9 mouse cellular contexts compared by ENCODE assay signal in the genomic region with DNA sequence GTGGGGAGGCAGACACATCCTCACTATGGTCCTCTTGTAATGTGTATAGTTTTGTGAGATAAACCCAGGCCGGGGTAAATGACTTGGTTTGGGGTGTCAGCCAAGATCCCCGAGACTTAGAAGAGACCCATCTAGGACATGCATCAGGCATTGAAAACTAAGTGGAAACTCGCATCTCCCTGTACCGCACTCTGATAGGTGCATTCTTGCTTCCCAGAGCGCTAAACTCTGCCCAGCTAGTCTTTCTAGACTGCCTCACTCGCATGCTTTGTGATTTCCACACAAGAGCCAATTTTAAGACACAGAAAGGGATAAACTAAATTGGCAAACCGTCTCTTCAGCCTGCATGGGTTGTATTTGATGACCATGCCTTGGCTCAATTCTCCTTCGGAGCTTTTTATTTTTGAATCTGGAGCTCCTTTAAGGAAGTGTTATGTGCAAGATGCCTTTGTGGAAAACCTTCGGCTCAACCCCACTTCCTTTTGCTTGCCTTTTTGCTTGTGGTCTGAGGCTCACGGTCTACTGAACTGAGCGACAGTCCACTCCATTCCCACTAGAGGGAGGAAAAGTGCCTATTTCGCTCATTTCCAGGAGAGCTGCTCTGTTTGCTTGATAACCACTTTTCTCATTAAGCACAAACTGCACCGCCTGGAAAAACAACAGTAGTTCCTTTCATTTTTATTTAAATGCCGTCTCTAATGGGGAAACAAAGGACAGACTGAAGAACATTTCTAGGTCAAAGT. TPM values are rescaled to one million over a fixed set of nuclear protein-coding genes. Genes with fewer than 3 reads are reported as not detected.
A peak's percentile ranks its signal among the peaks of the same experiment; 100 is the strongest.
DNase-seq lines count a peak whose midpoint lies in the region; ATAC-seq and TF ChIP-seq lines count a peak whose summit lies in the region.
"Had no signal": no experiment of that assay in that cellular context is flagged by ENCODE, and none has a peak within 500 bp of the region (broad histone marks: within the 10 kb centered on the region; RNA-seq: fewer than 3 reads in every experiment).

No protein-coding gene starts in this region.

- no peaks in the 10 kb centered on the region for H3K27me3 ChIP-seq in heart, embryonic 11.5 days (ENCODE audit: control insufficient read depth, insufficient read depth, low read length)
- H3K27me3 ChIP-seq in heart, embryonic 10.5 days (ENCODE audit: insufficient read depth, poor library complexity, severe bottlenecking) = no peaks in the 10 kb centered on the region
- no peaks in the 10 kb centered on the region for H3K27me3 ChIP-seq in heart, postnatal 0 days (ENCODE audit: control insufficient read depth, insufficient read depth, low read length)
- H3K27me3 ChIP-seq in lung, postnatal 0 days (replicated peaks; ENCODE audit: insufficient read depth, low read length) = no peaks in the 10 kb centered on the region
- H3K27me3 ChIP-seq: liver, embryonic 15.5 days had no signal

- TF ChIP-seq EP300 in heart, postnatal 0 days (IDR thresholded peaks at IDR 0.05; ENCODE audit: low read depth) = no peak
- TF ChIP-seq EP300 in lung, postnatal 0 days (IDR thresholded peaks at IDR 0.05) = no peak

- H3K4me2 ChIP-seq in heart, embryonic 11.5 days = 0 out of 2 replicates have a peak overlapping the region, but pooled peaks have one; percentile 9
- H3K4me2 ChIP-seq in heart, postnatal 0 days (ENCODE audit: low read depth, low read length) = no peak overlapping the region
- H3K4me2 ChIP-seq in lung, postnatal 0 days (replicated peaks; ENCODE audit: low read depth, low read length) = no peak overlapping the region
- H3K4me2 ChIP-seq: liver, embryonic 15.5 days had no signal

- H3K4me3 ChIP-seq in heart, embryonic 11.5 days (ENCODE audit: low read depth, low read length) = no peak overlapping the region
- no peak overlapping the region for H3K4me3 ChIP-seq in heart, embryonic 10.5 days
- H3K4me3 ChIP-seq in heart, postnatal 0 days (ENCODE audit: low read depth, low read length) = no peak overlapping the region
- no peak overlapping the region for H3K4me3 ChIP-seq in lung, postnatal 0 days (ENCODE audit: low read depth, low read length)
- H3K4me3 ChIP-seq: liver, embryonic 15.5 days had no signal

- no peak for ATAC-seq in heart, embryonic 11.5 days (replicated peaks; ENCODE audit: insufficient number of reproducible peaks, low FRiP score, low TSS enrichment)
- no peak for ATAC-seq in heart, postnatal 0 days (ENCODE audit: insufficient read depth, low read depth)
- ATAC-seq in lung, postnatal 0 days = no peak; the same call in 1 of the 2 replicates

- 56% methylated on average over 14 of the region's 14 CpGs for WGBS in heart, embryonic 11.5 days (ENCODE audit: insufficient replicate concordance)
- WGBS in heart, embryonic 10.5 days = 59% methylated on average over 14 of the region's 14 CpGs
- 48% methylated on average over 14 of the region's 14 CpGs for WGBS in heart, postnatal 0 days
- WGBS in lung, postnatal 0 days = 45% methylated on average over 14 of the region's 14 CpGs

- peak; percentile 44 for TF ChIP-seq CTCF in heart, postnatal 0 days (IDR thresholded peaks at IDR 0.05; ENCODE audit: low read depth)
- peak; percentile 74 for TF ChIP-seq CTCF in lung, postnatal 0 days (IDR thresholded peaks at IDR 0.05)

- H3K9me3 ChIP-seq in heart, embryonic 11.5 days (replicated peaks; ENCODE audit: control insufficient read depth, low read length) = no peaks in the 10 kb centered on the region
- H3K9me3 ChIP-seq in heart, embryonic 10.5 days = no peaks in the 10 kb centered on the region
- H3K9me3 ChIP-seq in heart, postnatal 0 days (replicated peaks; ENCODE audit: control insufficient read depth, low read length) = no peaks in the 10 kb centered on the region
- H3K9me3 ChIP-seq in lung, postnatal 0 days (ENCODE audit: low read length) = no peaks in the 10 kb centered on the region
- H3K9me3 ChIP-seq: liver, embryonic 15.5 days had no signal

- H3K4me1 ChIP-seq in heart, embryonic 11.5 days (ENCODE audit: control insufficient read depth, insufficient read depth, low read length) = no peaks in the 10 kb centered on the region
- no peaks in the 10 kb centered on the region for H3K4me1 ChIP-seq in heart, embryonic 10.5 days
- no peaks in the 10 kb centered on the region for H3K4me1 ChIP-seq in heart, postnatal 0 days (ENCODE audit: control insufficient read depth, insufficient read depth)
- H3K4me1 ChIP-seq in lung, postnatal 0 days (ENCODE audit: insufficient read depth, low read depth, low read length) = no peaks in the 10 kb centered on the region

- no peak overlapping the region for H3K27ac ChIP-seq in heart, embryonic 11.5 days (ENCODE audit: low read depth, low read length)
- no peak overlapping the region for H3K27ac ChIP-seq in heart, embryonic 10.5 days
- H3K27ac ChIP-seq in heart, postnatal 0 days (ENCODE audit: low read depth) = no peak overlapping the region
- no peak overlapping the region for H3K27ac ChIP-seq in lung, postnatal 0 days (ENCODE audit: low read length)
- H3K27ac ChIP-seq: liver, embryonic 15.5 days had no signal

- no peaks in the 10 kb centered on the region for H3K36me3 ChIP-seq in heart, embryonic 11.5 days (ENCODE audit: control insufficient read depth, insufficient read depth, low read length)
- no peaks in the 10 kb centered on the region for H3K36me3 ChIP-seq in heart, embryonic 10.5 days
- no peaks in the 10 kb centered on the region for H3K36me3 ChIP-seq in heart, postnatal 0 days (replicated peaks; ENCODE audit: control insufficient read depth, insufficient read depth, low read length)
- H3K36me3 ChIP-seq in lung, postnatal 0 days (ENCODE audit: insufficient read depth, low read length) = no peaks in the 10 kb centered on the region
- H3K36me3 ChIP-seq: liver, embryonic 15.5 days had no signal

- DNase-seq in heart, embryonic 10.5 days (ENCODE audit: low spot score) = no peak
- DNase-seq in embryo, embryonic 10 days (ENCODE audit: low spot score) = peak; percentile 83
- peak; percentile 21 for DNase-seq in heart, postnatal 0 days (ENCODE audit: low spot score)
- peak; percentile 44 for DNase-seq in layer of hippocampus, adult 11-12 months (ENCODE audit: low spot score)
- DNase-seq in lung, postnatal 0 days (ENCODE audit: low spot score) = peak; percentile 75
- DNase-seq in right cerebral cortex, postnatal 10 days (ENCODE audit: low spot score in 2 of 2) = peak; percentile 70
- no peak for DNase-seq in urinary bladder, adult 18-20 months (ENCODE audit: low spot score in 2 of 2)

- no peak overlapping the region for H3K9ac ChIP-seq in heart, embryonic 11.5 days (ENCODE audit: low read depth, low read length)
- no peak overlapping the region for H3K9ac ChIP-seq in heart, postnatal 0 days (replicated peaks; ENCODE audit: low read depth, low read length)
- H3K9ac ChIP-seq in lung, postnatal 0 days (replicated peaks; ENCODE audit: low read depth) = no peak overlapping the region
- H3K9ac ChIP-seq: liver, embryonic 15.5 days had no signal

RNA-seq across cellular contexts. Expression of gene Cmpk2, which starts 19.0 kb away (rescaled TPM):
- polyA plus RNA-seq in heart, embryonic 11.5 days (2014; fragmentation: Nextera tagmentation; extraction: Ambion mirVana) = 9.1 and 9.3 TPM in 2 replicates
- polyA plus RNA-seq in heart, embryonic 10.5 days (2016; fragmentation: Nextera tagmentation; extraction: Ambion mirVana) = 3.0 and 4.6 TPM in 2 replicates
- 7.8 and 13.6 TPM in 2 replicates for total RNA-seq in heart, postnatal 0 days (2014; rRNA removed; ENCODE audit: low replicate concordance)
- polyA plus RNA-seq in heart, postnatal 0 days (2015; fragmentation: Nextera tagmentation; extraction: Ambion mirVana) = 3.3 and 5.5 TPM in 2 replicates
- 9.8 and 9.9 TPM in 2 replicates for polyA plus RNA-seq in lung, postnatal 0 days (2015; fragmentation: Nextera tagmentation; extraction: Ambion mirVana)

RNA-seq across cellular contexts. Expression of gene Rsad2, which starts 31.8 kb away (rescaled TPM):
- 0.13 and 0.20 TPM in 2 replicates for polyA plus RNA-seq in heart, embryonic 11.5 days (2014; fragmentation: Nextera tagmentation; extraction: Ambion mirVana)
- polyA plus RNA-seq in heart, embryonic 10.5 days (2016; fragmentation: Nextera tagmentation; extraction: Ambion mirVana) = 0.25 and 0.60 TPM in 2 replicates
- 4.3 and 7.1 TPM in 2 replicates for total RNA-seq in heart, postnatal 0 days (2014; rRNA removed; ENCODE audit: low replicate concordance)
- 3.0 and 4.8 TPM in 2 replicates for polyA plus RNA-seq in heart, postnatal 0 days (2015; fragmentation: Nextera tagmentation; extraction: Ambion mirVana)
- 11.5 and 13.3 TPM in 2 replicates for polyA plus RNA-seq in lung, postnatal 0 days (2015; fragmentation: Nextera tagmentation; extraction: Ambion mirVana)

Comparison
In these comparisons a context has a peak if more than half of its experiments do, and no peak if none do; other contexts are left out.
1. DNase-seq: peak in embryo, embryonic 10 days (single experiment), heart, postnatal 0 days (single experiment), layer of hippocampus, adult 11-12 months (single experiment), lung, postnatal 0 days (single experiment) and right cerebral cortex, postnatal 10 days (2 of 2); none in heart, embryonic 10.5 days (single experiment) and urinary bladder, adult 18-20 months (0 of 2).